In genomic region chr19:20406475-20406874, GRCm38 (mm10) we compare ENCODE assay signal across 18 mouse cellular contexts. TPM values are rescaled to one million over a fixed set of nuclear protein-coding genes. Genes with fewer than 3 reads are reported as not detected.
DNase-seq lines count a peak whose midpoint lies in the region; ATAC-seq and TF ChIP-seq lines count a peak whose summit lies in the region.
"Had no signal": no experiment of that assay in that cellular context is flagged by ENCODE, and none has a peak within 500 bp of the region (broad histone marks: within the 10 kb centered on the region; RNA-seq: fewer than 3 reads in every experiment).

No protein-coding gene starts in this region.

- no peaks in the 10 kb centered on the region for H3K4me1 ChIP-seq in kidney, adult 2 months (ENCODE audit: control insufficient read depth, insufficient read depth, low read length)
- peaks cover 5% of the 10 kb centered on the region; the same call in 1 of the 2 replicates for H3K4me1 ChIP-seq in embryonic facial prominence, embryonic 13.5 days
- peaks cover 5% of the 10 kb centered on the region; the same call in 1 of the 2 replicates for H3K4me1 ChIP-seq in embryonic facial prominence, embryonic 14.5 days (ENCODE audit: control insufficient read depth, insufficient read depth, low read length)
- no peaks in the 10 kb centered on the region for H3K4me1 ChIP-seq in limb, embryonic 15.5 days
- H3K4me1 ChIP-seq: midbrain, embryonic 10.5 days; neural tube, embryonic 12.5 days had no signal

- 39% methylated on average over 3 of the region's 3 CpGs for WGBS in kidney, adult 2 months
- WGBS in embryonic facial prominence, embryonic 13.5 days = 42% methylated on average over 3 of the region's 3 CpGs
- 41% methylated on average over 3 of the region's 3 CpGs for WGBS in embryonic facial prominence, embryonic 14.5 days
- 46% methylated on average over 3 of the region's 3 CpGs for WGBS in limb, embryonic 15.5 days

- no peak for TF ChIP-seq CTCF in kidney, adult 2 months (conservative IDR thresholded peaks at IDR 0.05; ENCODE audit: insufficient read depth, insufficient read length, low read depth, low read length)

- no peak overlapping the region for H3K4me2 ChIP-seq in embryonic facial prominence, embryonic 13.5 days
- H3K4me2 ChIP-seq in embryonic facial prominence, embryonic 14.5 days (ENCODE audit: low read depth, low read length) = no peak overlapping the region
- no peak overlapping the region for H3K4me2 ChIP-seq in limb, embryonic 15.5 days
- H3K4me2 ChIP-seq: heart, embryonic 11.5 days; liver, embryonic 11.5 days; neural tube, embryonic 12.5 days had no signal

- H3K9me3 ChIP-seq in embryonic facial prominence, embryonic 13.5 days = no peaks in the 10 kb centered on the region
- H3K9me3 ChIP-seq in embryonic facial prominence, embryonic 14.5 days (ENCODE audit: control insufficient read depth, low read length) = no peaks in the 10 kb centered on the region
- no peaks in the 10 kb centered on the region for H3K9me3 ChIP-seq in limb, embryonic 15.5 days
- H3K9me3 ChIP-seq: midbrain, embryonic 10.5 days; neural tube, embryonic 12.5 days had no signal

- H3K4me3 ChIP-seq in kidney, adult 2 months (ENCODE audit: insufficient read depth, low read depth, low read length) = no peak overlapping the region
- no peak overlapping the region for H3K4me3 ChIP-seq in embryonic facial prominence, embryonic 13.5 days
- H3K4me3 ChIP-seq in embryonic facial prominence, embryonic 14.5 days (ENCODE audit: low read depth, low read length) = no peak overlapping the region
- H3K4me3 ChIP-seq in limb, embryonic 15.5 days = no peak overlapping the region
- H3K4me3 ChIP-seq: midbrain, embryonic 10.5 days; neural tube, embryonic 12.5 days had no signal

- H3K27ac ChIP-seq in kidney, adult 2 months (ENCODE audit: insufficient read depth, low read depth, low read length) = no peak overlapping the region
- 0 out of 2 replicates have a peak overlapping the region, but pooled peaks have one; percentile 8 for H3K27ac ChIP-seq in embryonic facial prominence, embryonic 13.5 days
- 0 out of 2 replicates have a peak overlapping the region, but pooled peaks have one; percentile 40 for H3K27ac ChIP-seq in embryonic facial prominence, embryonic 14.5 days (replicated peaks; ENCODE audit: low read depth, low read length)
- peak overlapping the region; percentile 33; the same call in 1 of the 2 replicates for H3K27ac ChIP-seq in limb, embryonic 15.5 days
- H3K27ac ChIP-seq: macrophage; midbrain, embryonic 10.5 days; neural tube, embryonic 12.5 days had no signal

- TF ChIP-seq POLR2A in kidney, adult 2 months (IDR thresholded peaks at IDR 0.05; ENCODE audit: low read depth, low read length) = no peak

- no peak for ATAC-seq in embryonic facial prominence, embryonic 13.5 days (ENCODE audit: insufficient number of reproducible peaks, insufficient read depth, low FRiP score, low TSS enrichment, low read depth)
- peak; percentile 84 for ATAC-seq in embryonic facial prominence, embryonic 14.5 days (ENCODE audit: low read depth)
- no peak for ATAC-seq in limb, embryonic 15.5 days (ENCODE audit: insufficient number of reproducible peaks, low FRiP score, low TSS enrichment, low read depth)
- ATAC-seq in monocyte, adult 5-6 weeks (replicated peaks; ENCODE audit: insufficient number of reproducible peaks, low FRiP score, low TSS enrichment, poor library complexity, severe bottlenecking) = no peak
- ATAC-seq: forebrain, postnatal 0 days had no signal

- no peaks in the 10 kb centered on the region for H3K27me3 ChIP-seq in kidney, adult 2 months (replicated peaks; ENCODE audit: control insufficient read depth, insufficient read depth, low read length)
- H3K27me3 ChIP-seq in embryonic facial prominence, embryonic 13.5 days = no peaks in the 10 kb centered on the region
- H3K27me3 ChIP-seq in embryonic facial prominence, embryonic 14.5 days (replicated peaks; ENCODE audit: control insufficient read depth, insufficient read depth, low read length) = no peaks in the 10 kb centered on the region
- no peaks in the 10 kb centered on the region for H3K27me3 ChIP-seq in limb, embryonic 15.5 days
- H3K27me3 ChIP-seq: neural tube, embryonic 12.5 days had no signal

- no peaks in the 10 kb centered on the region for H3K36me3 ChIP-seq in kidney, adult 2 months (ENCODE audit: control insufficient read depth, insufficient read depth, low read length)
- no peaks in the 10 kb centered on the region for H3K36me3 ChIP-seq in embryonic facial prominence, embryonic 13.5 days
- no peaks in the 10 kb centered on the region for H3K36me3 ChIP-seq in embryonic facial prominence, embryonic 14.5 days (ENCODE audit: control insufficient read depth, insufficient read depth, low read length)
- no peaks in the 10 kb centered on the region for H3K36me3 ChIP-seq in limb, embryonic 15.5 days
- H3K36me3 ChIP-seq: midbrain, embryonic 10.5 days; neural tube, embryonic 12.5 days had no signal

- H3K9ac ChIP-seq in embryonic facial prominence, embryonic 13.5 days = no peak overlapping the region
- H3K9ac ChIP-seq in embryonic facial prominence, embryonic 14.5 days (ENCODE audit: low read depth, low read length) = no peak overlapping the region
- no peak overlapping the region for H3K9ac ChIP-seq in limb, embryonic 15.5 days
- H3K9ac ChIP-seq: forebrain, postnatal 0 days; neural tube, embryonic 12.5 days had no signal

- DNase-seq in kidney, postnatal 14 days = peak; percentile 15
- no peak for DNase-seq in kidney, adult 2 months
- peak; percentile 72 for DNase-seq in embryonic facial prominence, embryonic 14.5 days (ENCODE audit: low spot score)
- DNase-seq in gastrocnemius, adult 18-20 months (ENCODE audit: low spot score) = no peak
- no peak for DNase-seq in cerebellum, adult 9-10 months
- DNase-seq: cerebellum, adult 2 months; forebrain, postnatal 0 days; heart, postnatal 10 days; right cerebral cortex, adult 18-20 months; thymus, adult 2 months had no signal

RNA-seq across cellular contexts. Expression of gene Anxa1, which starts 15.7 kb away (rescaled TPM):
- polyA plus RNA-seq in kidney, adult 2 months (2012; rRNA removed) = 5.2 and 7.5 TPM in 2 replicates
- 170 and 203 TPM in 2 replicates for polyA plus RNA-seq in embryonic facial prominence, embryonic 13.5 days (2015; fragmentation: Nextera tagmentation; extraction: Ambion mirVana)
- 248 and 345 TPM in 2 replicates for polyA plus RNA-seq in embryonic facial prominence, embryonic 14.5 days (2014; fragmentation: Nextera tagmentation; extraction: Ambion mirVana)
- 871 and 925 TPM in 2 replicates for polyA plus RNA-seq in limb, embryonic 15.5 days (2015; fragmentation: Nextera tagmentation; extraction: Ambion mirVana)
- 354 to 449 TPM (median 418 TPM) in 3 replicates for total RNA-seq in monocyte, adult 5-6 weeks (2017)
- 10 to 100 TPM; 10.5 to 21.5 TPM for total RNA-seq in gastrocnemius, adult 18-20 months (2021)

Comparison
In these comparisons a context has a peak if more than half of its experiments do, and no peak if none do; other contexts are left out.
1. DNase-seq: peak in kidney, postnatal 14 days (single experiment) and embryonic facial prominence, embryonic 14.5 days (single experiment); none in kidney, adult 2 months (single experiment), gastrocnemius, adult 18-20 months (single experiment) and cerebellum, adult 9-10 months (single experiment).
2. RNA of gene Anxa1, which starts 15.7 kb away (polyA plus RNA-seq): 871 to 925 TPM in limb, embryonic 15.5 days, 248 to 345 TPM in embryonic facial prominence, embryonic 14.5 days and 170 to 203 TPM in embryonic facial prominence, embryonic 13.5 days; 5.2 to 7.5 TPM in kidney, adult 2 months; every median in the first group is over 10 times any median in the second.